Mouse (Mus musculus): ENCODE data around the gene Ralgps2.

GRCm38 (mm10) chr1:156891561-156891960 lies 47.9 kb downstream of the Ralgps2 start:
- peak; percentile 14; the same call in 1 of the 2 replicates for TF ChIP-seq CTCF (conservative IDR thresholded peaks at IDR 0.05; ENCODE audit: insufficient read depth, insufficient read length, low read depth, low read length)
- TF ChIP-seq POLR2A (IDR thresholded peaks at IDR 0.05; ENCODE audit: low read depth, low read length): no peak
